Mouse (Mus musculus): ENCODE data around the gene A830018L16Rik. TPM values are rescaled to one million over a fixed set of nuclear protein-coding genes. Genes with fewer than 3 reads are reported as not detected.
"Not testable (repeated sequence)": the region's sequence is repeated elsewhere in the genome, so short reads cannot be mapped to it uniquely, and the experiment has no call there.

A830018L16Rik gene
- total RNA-seq, 2 experiments from 2014 or later: 84.1 to 86.1 TPM

DNA sequence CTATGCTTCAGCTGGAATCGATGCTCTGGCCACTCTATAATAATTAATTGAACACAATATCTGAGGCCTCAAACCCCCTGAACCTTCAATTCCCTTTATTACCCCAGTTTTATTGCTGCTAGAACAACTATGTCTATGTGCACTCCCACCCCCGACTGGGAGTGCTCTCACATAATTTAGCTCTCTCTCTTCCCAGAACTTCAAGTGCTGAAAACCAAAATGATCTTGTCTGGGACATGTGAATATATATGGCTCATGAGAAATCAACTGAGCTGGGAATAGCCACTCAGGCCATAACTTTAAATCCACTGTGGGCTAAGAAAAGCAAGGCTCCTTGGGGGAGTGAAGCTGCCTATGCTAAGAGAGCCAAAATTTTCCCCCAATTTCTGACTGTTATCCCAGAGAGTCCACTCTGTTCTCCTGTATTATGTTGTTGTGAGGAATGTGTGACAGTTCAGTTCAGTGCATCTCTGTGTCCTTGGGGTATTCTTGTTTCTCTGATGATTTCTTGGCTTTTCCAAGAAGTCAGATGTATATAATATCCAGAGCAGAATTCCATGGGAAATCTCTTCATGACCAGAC, 582.5 kb downstream of the A830018L16Rik start:
- no peak for DNase-seq (ENCODE audit: low spot score in 2 of 2)

GRCm38 (mm10) chr1:11997574-11997973, 583.7 kb downstream of the A830018L16Rik start:
- DNase-seq (ENCODE audit: low spot score in 2 of 2): no peak

DNA sequence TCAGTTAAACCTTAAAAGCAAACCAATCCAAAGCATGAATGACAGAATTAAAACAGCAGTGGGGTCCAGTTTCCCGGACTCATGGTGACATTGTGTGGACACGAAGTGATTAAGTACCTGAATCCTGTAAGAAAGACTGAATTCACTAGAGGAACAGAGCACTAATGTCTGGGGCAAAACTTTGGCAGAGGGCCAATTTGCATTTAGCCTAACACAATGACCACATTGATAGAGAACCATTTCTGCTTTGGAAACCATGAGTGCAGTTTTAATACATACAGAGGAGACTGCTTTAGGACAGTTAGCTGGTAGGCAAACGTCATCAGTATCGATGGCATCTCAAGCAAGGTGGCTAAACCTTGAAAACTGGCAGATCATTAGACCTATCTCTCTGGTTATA, 586.7 kb downstream of the A830018L16Rik start:
- DNase-seq (ENCODE audit: low spot score in 2 of 2): peak in 1 of 2 experiments; percentile 19

DNA sequence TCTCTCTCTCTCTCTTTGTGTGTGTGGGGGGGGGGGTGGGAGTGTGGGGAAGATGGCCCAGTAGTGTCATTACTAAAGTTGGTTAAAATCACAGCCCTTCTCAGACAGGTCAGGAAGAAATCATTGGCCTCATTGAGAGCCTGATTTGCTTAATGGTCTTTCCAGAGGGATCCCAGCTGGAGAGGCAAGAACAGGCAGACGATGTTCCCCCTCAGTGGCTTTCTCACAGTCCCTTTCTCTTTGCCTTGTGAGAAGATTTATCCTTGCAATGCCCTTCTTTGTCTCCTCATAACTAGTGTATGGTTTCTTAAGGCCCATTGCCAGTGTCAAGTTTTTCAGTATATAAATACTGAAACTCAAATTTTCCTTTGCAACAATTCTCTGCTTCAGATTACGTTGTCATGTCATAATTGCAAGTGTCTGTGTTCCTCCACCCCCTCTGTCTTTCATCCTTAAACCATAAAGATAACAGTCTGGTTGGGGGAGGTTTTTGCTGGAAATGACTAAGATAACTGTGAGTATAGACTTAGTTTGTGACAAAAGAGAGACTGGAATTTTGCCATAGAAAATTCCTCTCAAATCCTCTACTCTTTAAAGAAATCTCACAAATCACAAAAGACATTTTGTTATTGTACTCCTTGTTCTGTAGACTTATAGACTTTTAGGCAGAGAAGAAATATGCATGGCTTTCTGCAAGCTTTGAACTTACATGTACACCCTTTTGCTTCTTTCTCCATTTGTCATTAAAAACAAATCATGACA, 595.1 kb downstream of the A830018L16Rik start:
- no peak for DNase-seq (ENCODE audit: low spot score in 2 of 2)

DNA sequence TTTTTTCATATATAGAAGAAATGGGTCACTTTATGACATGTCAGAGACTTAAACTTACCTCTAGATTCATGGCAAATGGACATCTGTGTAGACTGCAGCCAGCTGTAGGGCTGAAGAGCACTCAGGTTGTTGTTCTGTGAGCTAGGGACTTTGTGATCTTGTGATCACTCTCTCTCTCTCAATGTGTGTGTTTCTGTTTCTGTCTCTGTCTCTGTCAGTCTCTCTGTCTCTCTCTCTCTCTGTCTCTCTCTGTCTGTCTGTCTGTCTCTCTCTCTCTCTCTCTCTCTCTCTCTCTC, 595.6 kb downstream of the A830018L16Rik start:
- DNase-seq (ENCODE audit: low spot score in 2 of 2): no peak

DNA sequence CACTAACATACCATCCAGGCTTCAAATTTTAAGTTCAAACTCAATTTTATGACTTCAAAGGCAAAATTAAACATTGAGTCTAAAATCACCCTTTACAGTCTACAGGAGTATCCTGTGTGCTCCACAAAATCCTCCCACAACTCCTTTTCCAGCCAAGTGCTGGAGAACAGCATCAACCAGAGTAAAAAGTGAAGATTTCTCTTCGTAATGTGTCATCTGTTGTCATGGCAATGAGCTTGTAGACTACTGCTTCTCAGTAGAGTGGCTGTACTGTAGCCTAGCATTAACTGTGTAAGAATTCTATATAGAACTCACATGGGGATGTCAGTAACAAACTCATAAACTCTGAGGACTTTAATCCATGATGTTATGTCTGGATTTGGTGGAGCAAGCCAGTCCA, 596.7 kb downstream of the A830018L16Rik start:
- DNase-seq (ENCODE audit: low spot score in 2 of 2): no peak

- DNase-seq (ENCODE audit: low spot score in 2 of 2): not testable (repeated sequence)
Observed at GRCm38 (mm10) chr1:12020646-12021045, 606.7 kb downstream of the A830018L16Rik start.

Data from layer of hippocampus, postnatal 10 days (tissue).